Mouse (Mus musculus): Measurements from ENCODE around the gene Ralgps2.

Gene Ralgps2

GRCm38 (mm10) chr1:156955926-156956760 is 16.7 kb upstream of the Ralgps2 start:
- no peak for DNase-seq (ENCODE audit: low read depth, low spot score)

- DNase-seq (ENCODE audit: low read depth, low spot score): no peak
Measured at GRCm38 (mm10) chr1:156954216-156954615, 14.8 kb upstream of the Ralgps2 start.

GRCm38 (mm10) chr1:156950354-156950753 is 10.9 kb upstream of the Ralgps2 start:
- DNase-seq (ENCODE audit: low read depth, low spot score): no peak

- DNase-seq (ENCODE audit: low read depth, low spot score): no peak
Measured at GRCm38 (mm10) chr1:156940584-156940983, 1.2 kb upstream of the Ralgps2 start.

- DNase-seq (ENCODE audit: low read depth, low spot score): no peak
Measured at GRCm38 (mm10) chr1:156940142-156940522, 706 bp upstream of the Ralgps2 start.

- peak; percentile 71 for DNase-seq (ENCODE audit: low read depth, low spot score)
Measured at GRCm38 (mm10) chr1:156938705-156939242, 652 bp downstream of the Ralgps2 start.

- DNase-seq (ENCODE audit: low read depth, low spot score): no peak
Measured at GRCm38 (mm10) chr1:156937436-156937835, 2.0 kb downstream of the Ralgps2 start.

GRCm38 (mm10) chr1:156933712-156934111 is 5.7 kb downstream of the Ralgps2 start:
- DNase-seq (ENCODE audit: low read depth, low spot score): no peak

GRCm38 (mm10) chr1:156932036-156932774 is 7.2 kb downstream of the Ralgps2 start:
- no peak for DNase-seq (ENCODE audit: low read depth, low spot score)

GRCm38 (mm10) chr1:156931106-156931870 is 8.1 kb downstream of the Ralgps2 start:
- no peak for DNase-seq (ENCODE audit: low read depth, low spot score)

GRCm38 (mm10) chr1:156930263-156930662 is 9.2 kb downstream of the Ralgps2 start:
- no peak for DNase-seq (ENCODE audit: low read depth, low spot score)

- DNase-seq (ENCODE audit: low read depth, low spot score): no peak
Measured at GRCm38 (mm10) chr1:156928255-156928654, 11.2 kb downstream of the Ralgps2 start.

GRCm38 (mm10) chr1:156923511-156923910 is 15.9 kb downstream of the Ralgps2 start:
- no peak for DNase-seq (ENCODE audit: low read depth, low spot score)

GRCm38 (mm10) chr1:156922921-156923320 is 16.5 kb downstream of the Ralgps2 start:
- no peak for DNase-seq (ENCODE audit: low read depth, low spot score)

- DNase-seq (ENCODE audit: low read depth, low spot score): no peak
Measured at GRCm38 (mm10) chr1:156921290-156921994, 18.0 kb downstream of the Ralgps2 start.

- DNase-seq (ENCODE audit: low read depth, low spot score): peak; percentile 62
Measured at GRCm38 (mm10) chr1:156917460-156917859, 22.0 kb downstream of the Ralgps2 start.

- no peak for DNase-seq (ENCODE audit: low read depth, low spot score)
Measured at GRCm38 (mm10) chr1:156916361-156916760, 23.1 kb downstream of the Ralgps2 start.

GRCm38 (mm10) chr1:156914942-156915341 is 24.5 kb downstream of the Ralgps2 start:
- DNase-seq (ENCODE audit: low read depth, low spot score): no peak

GRCm38 (mm10) chr1:156913190-156913589 is 26.2 kb downstream of the Ralgps2 start:
- no peak for DNase-seq (ENCODE audit: low read depth, low spot score)

- no peak for DNase-seq (ENCODE audit: low read depth, low spot score)
Measured at GRCm38 (mm10) chr1:156910948-156911347, 28.5 kb downstream of the Ralgps2 start.

GRCm38 (mm10) chr1:156909866-156910265 is 29.6 kb downstream of the Ralgps2 start:
- DNase-seq (ENCODE audit: low read depth, low spot score): no peak

All from embryo, embryonic 11.5 days (tissue).